Mouse (Mus musculus): ENCODE measurements around the gene Exph5. TPM values are rescaled to one million over a fixed set of nuclear protein-coding genes. Genes with fewer than 3 reads are reported as not detected.

Gene Exph5
- total RNA-seq (2021), result 10 to 100 TPM; 26.8 to 31.3 TPM
- long read RNA-seq, experiment 1, full-length matches to known transcripts, result 1 of 7 reads
- long read RNA-seq, experiment 1, partial matches to known transcripts, result 0 of 7 reads
- long read RNA-seq, experiment 1, other reads (novel, unspliced or antisense), result 6 of 7 reads
- long read RNA-seq, experiment 2, partial matches to known transcripts, result 0 of 1 reads
- long read RNA-seq, experiment 2, other reads (novel, unspliced or antisense), result 1 of 1 reads

DNA sequence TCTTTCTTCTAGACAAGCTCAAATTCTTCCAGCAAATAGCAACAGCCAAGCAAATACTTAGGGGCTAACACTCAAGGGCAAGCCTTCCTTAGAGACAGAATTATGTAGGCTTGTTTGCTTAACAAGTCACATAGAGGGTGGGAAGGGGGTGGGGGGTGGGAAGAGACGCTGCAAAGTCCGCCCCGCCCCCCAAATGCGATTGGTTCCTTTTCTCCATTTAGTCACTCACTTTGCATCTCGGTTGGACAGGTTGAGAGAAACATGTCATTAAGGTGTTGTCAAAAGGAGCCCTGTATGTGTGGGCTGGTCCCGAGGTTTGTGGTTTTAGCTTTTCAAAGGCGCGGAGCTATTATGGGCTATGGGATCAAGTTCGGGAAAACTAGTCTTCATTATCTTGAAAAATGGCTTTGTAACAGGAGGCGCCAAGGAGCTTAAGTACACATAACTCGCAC lies at the start of gene Exph5:
TSS of gene Exph5 (plus strand) at position 402 of the 452 bp plus-strand sequence.
- DNase-seq (ENCODE audit: low spot score in 2 of 2), result peak; percentile 61 to 62

DNA sequence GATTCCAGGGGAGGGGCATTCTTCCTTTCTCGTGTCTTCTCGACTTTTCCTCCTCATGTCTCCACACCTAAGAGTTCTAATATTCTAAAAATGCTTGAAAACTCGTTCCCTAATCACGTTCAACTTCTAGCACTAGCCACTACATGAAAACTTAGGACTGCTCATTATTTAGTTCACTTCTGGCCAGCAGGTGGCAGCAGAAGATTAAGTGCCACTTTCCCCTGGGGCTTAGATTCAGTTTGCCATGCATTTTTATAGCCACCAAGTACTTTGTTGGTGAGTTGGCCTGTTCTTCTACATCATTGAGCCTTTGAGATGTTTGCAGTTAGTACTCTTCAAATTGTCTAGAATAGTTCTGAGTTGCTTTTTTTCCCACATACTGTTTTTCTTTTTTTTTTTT lies 47.1 kb upstream of the Exph5 start:
- DNase-seq (ENCODE audit: low spot score in 2 of 2), result peak; percentile 82 to 84

DNA sequence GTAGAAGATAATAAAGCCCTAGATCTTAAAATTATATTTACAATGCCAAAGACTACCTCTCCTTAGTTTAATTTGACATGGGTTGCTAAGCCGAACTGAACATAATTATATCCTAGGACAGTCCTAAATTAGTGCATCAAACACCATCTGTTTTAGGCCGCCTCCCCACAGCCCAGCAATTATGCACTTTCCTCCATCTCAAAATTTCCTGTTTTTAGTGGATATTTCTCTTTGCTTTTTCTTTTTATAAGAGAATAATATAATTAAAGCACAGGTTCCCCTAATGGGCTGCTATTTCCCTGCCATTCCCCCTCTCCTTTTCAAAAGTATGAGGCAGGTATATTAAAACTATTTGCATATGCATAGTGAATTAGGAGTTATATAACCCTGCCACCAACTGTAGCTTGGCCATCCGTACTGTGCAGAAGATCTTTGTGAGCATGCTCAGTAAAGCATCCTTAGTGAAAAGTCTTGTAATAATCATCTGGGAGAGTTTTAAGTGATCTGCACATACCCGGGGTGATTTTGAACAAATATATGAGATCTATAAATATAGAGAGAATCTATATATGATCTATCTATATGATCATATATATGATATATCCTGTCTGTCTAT lies 44.7 kb upstream of the Exph5 start:
- DNase-seq (ENCODE audit: low spot score in 2 of 2), result no peak

DNA sequence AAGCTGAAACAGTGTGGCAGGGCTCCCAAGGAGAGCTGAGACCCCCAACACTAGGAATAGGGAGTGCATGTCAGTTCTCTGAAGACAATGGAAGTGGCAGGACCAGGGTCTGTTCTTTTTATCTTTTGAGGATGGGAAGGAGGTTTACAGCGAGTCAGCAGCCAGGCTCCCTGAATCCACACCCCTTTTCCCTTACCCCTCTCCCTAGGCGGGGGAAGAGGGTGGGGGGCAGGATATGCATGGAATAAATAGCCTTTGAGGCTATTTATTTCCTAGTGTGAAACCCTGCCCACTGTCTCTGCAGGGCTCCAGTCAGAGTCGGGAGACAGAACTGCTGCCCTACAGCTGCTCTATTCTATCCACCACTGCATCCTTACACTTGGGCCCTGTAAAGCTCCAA lies 43.7 kb upstream of the Exph5 start:
- DNase-seq (ENCODE audit: low spot score in 2 of 2), result no peak

DNA sequence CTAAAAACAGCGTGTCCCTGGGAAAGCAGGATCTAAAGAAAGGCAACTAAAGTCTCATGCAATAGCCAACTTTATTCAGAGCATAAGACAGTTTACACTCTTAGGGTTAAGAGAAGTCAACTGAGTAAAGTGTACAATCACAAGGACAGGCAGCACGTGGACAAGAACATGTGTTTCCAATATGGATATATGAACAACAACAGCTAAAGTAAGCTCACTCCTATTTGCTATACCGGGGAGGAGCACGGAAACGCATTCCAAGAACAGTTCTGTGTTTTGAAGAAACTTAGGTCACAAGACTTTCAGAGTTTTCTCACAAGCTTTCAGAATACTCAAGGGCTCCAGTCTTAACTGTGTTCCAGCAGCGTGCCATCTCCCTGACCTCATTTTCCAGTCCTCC lies 43.3 kb upstream of the Exph5 start:
- no peak for DNase-seq (ENCODE audit: low spot score in 2 of 2)

DNA sequence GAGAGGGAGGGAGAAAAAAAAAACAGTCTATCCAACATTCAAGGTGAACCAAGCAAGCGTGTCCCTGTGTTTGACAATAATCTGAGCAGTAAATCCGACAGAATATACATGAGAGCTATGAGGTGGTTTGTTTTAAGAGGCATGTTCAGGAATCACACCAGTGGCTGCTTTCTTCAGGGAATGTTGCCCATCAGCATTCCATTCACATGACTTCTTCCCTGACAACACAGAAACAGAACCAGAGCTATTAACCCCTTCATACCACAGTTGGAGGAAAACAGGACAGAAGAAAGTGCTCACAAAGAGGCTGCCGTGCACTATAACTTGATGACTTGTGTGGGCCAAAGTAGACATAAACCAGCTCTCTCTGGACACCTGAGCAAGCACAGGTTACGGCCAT lies 37.1 kb upstream of the Exph5 start:
- DNase-seq (ENCODE audit: low spot score in 2 of 2), result no peak

DNA sequence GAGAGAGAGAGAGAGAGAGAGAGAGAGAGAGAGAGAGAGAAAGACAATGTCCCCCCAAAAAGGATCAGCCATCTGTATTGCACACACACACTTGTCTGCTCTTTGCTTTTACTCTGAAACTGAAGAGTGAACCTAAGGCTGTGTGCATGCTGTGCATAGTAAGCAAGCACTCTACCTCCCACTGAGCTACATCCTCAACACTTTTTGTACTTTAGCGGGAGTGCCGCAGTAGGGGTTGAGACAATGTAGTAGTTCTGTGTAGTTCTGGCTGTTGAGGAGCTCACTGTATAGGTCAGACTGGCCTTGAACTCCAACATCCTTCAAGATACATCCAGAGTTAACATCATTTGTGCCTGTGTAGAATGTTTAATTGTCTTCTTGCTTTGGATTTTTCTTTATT lies 35.9 kb upstream of the Exph5 start:
- no peak for DNase-seq (ENCODE audit: low spot score in 2 of 2)

DNA sequence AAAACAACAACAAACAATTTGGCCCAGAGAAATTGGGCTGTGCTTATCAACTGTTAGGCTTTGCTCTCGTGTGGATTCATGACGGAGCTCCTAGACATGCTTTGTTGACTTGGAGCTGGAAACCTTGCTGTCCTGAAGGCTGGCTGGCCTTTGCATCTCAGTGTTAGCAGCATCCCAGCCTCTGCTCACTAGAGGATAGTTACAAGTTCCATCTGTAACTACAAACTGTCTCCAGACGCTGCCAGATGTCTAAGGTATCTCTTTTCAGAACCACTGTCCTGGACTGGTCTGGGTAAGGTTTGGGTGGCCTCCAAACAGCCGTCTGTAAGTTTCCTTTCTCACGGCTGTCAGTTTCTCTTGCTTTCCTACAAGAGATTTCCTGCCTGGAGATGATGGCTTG lies 33.4 kb upstream of the Exph5 start:
- DNase-seq (ENCODE audit: low spot score in 2 of 2), result no peak

DNA sequence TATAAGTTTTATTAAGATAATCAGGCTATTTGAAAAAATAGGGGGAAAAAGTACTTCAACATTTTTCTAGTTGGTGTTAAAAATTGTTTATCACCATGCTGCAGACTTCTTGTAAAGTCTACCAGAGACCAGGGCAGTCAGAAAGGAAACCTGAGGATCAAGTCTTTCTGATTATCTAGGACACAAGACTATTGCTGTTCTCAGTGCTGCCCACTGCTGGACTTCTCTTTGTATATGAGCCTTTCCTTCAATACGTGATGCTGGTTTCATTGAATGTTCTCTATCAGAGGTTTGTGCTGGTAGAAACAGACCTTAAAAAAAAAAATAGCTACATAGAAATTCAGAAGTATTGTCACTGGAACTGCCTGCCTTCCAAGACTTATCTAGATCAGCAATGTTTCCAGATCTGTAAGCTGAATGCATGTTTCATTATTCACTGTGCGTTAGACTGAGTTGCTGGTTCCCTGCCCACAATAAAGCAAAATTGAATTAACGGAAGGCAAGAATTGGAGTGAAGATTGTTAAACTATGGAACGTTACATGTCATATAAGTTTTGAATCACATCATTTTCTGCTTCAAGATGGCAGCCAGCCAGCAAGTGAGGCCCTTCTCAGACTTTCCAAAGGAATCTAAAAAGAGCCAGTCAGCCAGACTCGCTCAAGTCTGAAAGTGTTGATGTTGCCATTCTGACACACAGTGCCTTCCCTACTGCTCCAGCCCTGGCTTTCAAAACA lies 32.6 kb upstream of the Exph5 start:
- DNase-seq (ENCODE audit: low spot score in 2 of 2), result no peak

DNA sequence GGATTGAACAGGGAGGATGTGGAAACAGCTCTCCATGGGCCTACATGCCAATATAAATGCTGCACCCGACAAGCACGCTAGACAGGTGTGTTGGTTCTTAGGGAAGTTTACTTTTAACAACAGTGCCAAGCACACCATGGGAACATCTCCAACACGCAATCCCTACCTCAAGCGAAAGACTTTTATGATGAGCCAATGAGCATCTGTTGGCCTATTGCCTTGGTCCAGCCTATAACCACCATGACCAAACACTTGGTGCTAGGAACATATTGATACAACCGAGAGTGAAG lies 32.1 kb upstream of the Exph5 start:
- DNase-seq (ENCODE audit: low spot score in 2 of 2), result no peak

DNA sequence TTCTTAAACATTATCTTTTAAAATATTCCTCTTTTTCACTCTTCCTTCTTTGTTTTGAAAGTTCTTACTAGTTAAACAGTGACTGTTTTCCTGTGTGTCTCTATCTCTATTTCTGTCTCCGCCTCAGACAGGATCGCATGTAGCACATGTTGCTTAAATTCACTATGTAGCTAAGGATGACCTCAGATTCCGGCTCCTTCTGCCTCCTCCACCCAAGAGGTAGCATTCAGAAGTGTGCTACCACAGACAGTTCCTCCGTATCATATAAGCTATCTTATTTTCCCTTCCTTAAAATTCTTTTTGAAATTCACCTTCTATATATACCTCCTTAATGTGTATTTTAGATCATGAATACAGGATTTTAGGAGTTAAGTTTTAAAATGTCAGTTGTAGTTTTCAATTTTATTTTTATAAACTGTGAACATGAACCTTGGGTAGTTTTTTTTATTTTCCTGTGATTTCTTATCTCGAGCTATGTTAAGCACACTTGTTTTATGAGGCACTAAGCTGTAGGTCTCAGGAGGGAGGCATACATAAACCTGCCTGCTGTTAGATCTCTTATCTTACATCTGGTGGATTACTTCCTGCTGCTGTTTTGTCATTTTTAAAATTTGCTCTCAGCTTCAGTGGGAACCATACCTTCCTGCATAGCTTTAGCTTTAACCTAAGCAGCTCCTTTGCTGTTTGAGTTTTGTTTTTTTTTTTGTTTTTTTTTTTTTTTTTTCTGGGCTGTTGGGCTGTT lies 30.0 kb upstream of the Exph5 start:
- DNase-seq (ENCODE audit: low spot score in 2 of 2), result no peak

DNA sequence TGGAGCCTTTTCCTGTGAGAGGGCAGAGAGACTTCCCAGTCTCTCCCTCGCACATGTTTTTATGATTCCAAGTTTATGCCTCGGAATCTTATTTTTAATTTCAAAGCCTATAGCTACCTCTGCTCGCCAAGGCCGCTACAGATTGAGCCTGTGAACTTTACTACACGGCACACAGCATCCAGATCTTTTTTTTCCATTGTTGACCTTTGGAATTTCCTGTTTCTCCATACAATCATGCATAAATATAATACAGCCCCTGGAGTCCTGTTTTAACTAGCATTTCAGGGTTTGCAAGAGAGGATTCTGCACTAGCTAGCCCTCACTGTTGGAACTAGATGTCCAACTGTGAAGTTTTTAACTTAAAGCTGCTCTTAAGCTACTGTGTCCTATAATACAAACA lies 29.3 kb upstream of the Exph5 start:
- DNase-seq (ENCODE audit: low spot score in 2 of 2), result no peak

DNA sequence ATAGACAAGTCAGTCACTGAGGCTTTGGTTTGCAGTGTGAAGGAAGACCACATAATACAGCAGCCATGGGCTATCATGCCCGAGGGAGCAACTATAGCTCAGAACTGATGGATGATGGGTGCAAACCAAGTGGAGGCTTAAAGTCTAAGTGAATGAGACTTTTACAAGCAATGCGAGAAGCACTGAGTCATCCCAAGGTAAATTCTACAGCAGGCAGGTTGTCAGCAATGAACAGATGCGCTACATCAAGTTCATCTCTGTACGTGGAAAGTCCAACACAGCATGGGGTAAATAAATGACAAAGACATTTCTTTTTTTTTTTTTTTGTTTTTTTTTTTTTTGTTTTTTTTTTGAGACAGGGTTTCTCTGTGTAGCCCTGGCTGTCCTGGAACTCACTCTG lies 28.8 kb upstream of the Exph5 start:
- DNase-seq (ENCODE audit: low spot score in 2 of 2), result no peak

DNA sequence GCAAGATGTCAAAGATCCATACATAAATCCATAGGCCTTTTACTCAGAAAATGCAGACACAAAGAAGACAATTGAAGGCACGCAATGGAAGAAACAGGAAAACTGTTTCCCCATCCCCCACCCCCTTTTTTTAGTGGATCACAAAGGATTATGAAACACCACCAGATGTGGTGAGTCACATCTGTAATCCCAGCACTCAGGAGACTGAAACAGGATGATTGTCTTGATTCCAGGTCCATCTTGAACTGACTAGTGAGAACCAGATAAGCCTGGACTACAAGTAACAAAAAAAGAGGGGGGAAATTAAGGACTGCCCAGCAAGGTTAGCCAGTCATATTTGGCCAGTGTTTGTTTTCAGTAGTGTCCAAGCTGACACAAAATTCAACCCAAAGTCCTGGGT lies 25.1 kb upstream of the Exph5 start:
- no peak for DNase-seq (ENCODE audit: low spot score in 2 of 2)

DNA sequence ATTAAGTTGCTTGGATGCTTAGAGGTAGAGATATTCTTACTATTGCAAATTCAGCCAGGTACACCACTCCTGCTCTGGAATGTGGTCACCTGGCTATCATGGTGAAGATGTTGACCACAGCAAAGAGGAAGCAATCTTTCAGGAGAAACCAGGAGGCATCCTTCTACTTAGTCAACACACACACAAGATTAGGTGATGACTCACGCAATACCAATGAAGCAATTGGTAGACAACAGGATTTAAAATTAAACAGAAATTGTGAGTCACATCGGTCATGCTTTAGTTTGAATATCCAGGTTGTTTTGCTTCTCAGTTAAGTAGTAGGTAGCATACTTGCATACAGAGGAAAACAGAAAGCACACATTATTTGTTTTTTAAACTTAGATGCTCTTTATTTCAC lies 22.5 kb upstream of the Exph5 start:
- no peak for DNase-seq (ENCODE audit: low spot score in 2 of 2)

DNA sequence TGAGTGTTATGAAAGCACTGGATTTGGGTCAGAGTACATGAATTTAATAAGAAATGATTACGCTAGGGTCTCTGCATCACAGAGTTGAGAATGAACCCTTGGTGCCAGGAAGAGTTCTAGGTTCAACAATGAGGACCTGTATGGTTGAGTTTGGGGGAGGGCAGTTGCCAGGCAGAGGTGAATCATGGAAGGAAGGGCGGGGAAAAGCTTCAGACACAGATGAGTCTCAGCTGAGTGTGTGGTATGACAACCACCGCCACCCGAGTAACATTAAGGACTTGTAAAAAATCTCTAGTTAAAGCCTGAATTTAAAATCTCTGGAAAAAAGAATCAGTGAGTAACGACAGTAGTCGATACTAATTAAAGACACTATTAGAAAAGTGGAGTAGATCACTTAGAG lies 14.7 kb upstream of the Exph5 start:
- no peak for DNase-seq (ENCODE audit: low spot score in 2 of 2)

DNA sequence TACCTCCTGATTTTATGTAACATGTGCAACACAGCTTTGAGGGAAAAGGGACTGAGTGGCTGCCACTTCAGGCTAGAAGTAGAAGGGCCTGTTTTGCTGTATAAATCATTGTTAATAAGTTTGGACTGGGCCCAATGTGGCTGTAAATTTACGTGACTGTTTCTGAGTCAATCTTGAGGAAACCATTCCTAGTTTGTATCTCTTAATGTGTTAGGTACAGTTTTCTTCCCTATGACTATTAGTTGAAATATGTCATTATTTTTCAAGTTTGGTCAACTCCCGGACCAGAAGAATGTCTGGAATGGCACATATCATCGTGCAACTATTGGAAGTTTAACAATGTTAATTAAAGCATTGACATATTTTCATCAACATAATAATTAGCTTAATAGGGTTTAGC lies 11.5 kb upstream of the Exph5 start:
- DNase-seq (ENCODE audit: low spot score in 2 of 2), result no peak

DNA sequence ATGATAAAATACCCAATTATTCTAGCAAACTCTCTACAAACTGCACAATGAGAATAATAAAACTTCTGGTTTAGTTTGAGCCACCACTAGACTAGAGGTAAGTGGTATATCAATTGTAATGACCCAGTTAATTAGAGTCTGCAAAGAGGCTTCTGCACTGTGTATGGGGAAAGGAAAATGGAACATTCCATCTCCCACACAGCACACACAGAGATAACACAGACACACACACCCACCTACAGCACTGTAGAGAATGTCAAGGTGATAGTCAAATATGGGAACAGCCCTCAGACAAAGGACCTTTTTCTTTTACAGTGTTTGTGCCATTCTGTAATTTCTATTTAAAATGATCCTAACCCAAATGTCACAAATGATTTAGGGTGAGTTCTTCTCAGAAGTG lies 8.6 kb upstream of the Exph5 start:
- no peak for DNase-seq (ENCODE audit: low spot score in 2 of 2)

DNA sequence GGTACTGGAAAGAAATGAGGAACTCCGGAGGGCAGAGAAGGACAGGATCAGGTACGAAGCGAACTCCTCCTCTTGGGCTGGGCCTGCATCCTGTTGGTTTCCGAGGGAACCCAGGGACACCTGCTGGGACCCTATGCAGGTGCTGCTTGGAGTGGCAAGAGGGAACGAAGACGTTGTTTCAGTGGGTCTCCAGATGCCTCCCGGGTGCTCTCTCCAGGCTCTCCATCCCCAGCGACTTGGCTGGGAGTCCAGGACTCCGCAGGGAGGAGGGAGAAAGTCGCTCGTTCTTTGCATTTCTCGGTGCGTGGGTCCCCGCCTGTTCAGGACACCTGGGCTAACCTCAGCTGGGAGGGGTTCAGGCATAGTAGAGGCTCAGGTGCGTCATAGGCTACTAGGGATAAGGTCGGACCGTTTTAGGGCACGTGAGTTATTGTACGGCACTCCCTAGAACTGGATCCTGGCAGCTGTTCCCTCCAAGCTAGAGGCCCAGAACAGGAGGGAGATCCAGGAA lies 386 bp downstream of the Exph5 start:
- DNase-seq (ENCODE audit: low spot score in 2 of 2), result peak; percentile 18 to 43

DNA sequence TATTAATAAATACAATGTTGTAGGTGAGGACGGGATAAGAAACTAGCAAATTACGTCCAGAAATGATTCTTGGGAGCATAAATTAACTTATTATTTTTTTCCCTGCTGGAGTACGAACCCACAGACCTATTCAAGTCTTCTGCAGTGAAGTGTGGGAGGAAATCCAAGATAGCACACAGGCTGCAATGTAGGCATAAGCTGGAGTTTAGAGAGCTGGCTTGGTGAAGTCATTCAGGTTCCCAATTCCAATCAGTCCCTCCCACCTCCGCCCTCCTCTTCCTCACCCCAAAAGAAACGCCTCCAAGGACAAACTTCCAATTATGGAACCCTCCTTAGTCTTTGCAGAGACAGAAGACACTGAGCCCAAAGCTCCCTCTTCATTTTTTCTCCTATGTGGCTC lies 945 bp downstream of the Exph5 start:
- peak; percentile 11 to 36 for DNase-seq (ENCODE audit: low spot score in 2 of 2)

DNA sequence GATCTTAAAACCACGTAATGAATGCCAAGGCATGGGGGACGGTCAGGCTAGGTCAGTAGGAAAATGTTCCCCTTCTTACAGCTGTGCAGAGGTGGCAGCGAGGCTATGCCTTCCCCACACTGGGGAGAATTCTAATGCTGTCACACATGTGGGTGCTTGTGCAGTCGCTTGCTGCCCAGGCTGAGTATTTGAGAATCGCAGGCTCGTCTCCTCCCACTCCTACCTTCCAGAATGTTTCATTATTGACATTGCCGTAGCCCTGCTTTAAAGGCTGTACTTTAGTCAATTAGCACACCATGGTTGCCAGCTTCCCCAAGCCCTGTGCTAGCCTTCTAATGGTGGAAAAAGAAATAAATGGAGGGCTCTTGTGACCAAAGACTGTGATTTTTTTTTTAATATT lies 6.4 kb downstream of the Exph5 start:
- peak; percentile 9 to 24 for DNase-seq (ENCODE audit: low spot score in 2 of 2)

DNA sequence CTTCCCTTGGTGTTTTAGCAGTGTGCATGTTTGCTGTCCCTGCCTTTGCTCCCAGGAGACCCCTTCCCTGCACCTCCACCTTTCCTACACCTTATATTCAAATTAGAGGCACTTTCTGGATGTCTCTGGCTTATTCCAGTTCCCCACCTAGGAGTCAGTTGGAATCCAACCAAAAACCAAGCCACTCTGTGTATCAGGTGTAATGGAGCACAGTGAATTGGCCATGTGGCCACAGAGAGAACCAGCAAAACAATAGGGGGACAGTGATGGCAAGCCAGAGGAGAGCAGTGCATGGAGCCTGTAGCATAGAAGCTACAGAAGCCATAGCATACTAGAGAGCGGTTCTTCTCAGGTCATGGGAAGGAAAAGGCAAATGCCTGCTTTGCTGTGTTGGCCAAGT lies 11.5 kb downstream of the Exph5 start:
- no peak for DNase-seq (ENCODE audit: low spot score in 2 of 2)
